Mouse (Mus musculus) forebrain, embryonic 15.5 days (tissue): ENCODE measurements around the gene Kif26b. TPM values are rescaled to one million over a fixed set of nuclear protein-coding genes. Genes with fewer than 3 reads are reported as not detected.

Source experiments
- ATAC-seq: fragments of 200-750 bp; cut with Nextera tagmentation; replicated peaks from 2 replicates; pipeline ENCODE4 v1.8.0; 2017; ENCODE audit warnings: mild to moderate bottlenecking, moderate TSS enrichment, moderate library complexity
- H3K27ac ChIP-seq: fragments of 300-500 bp; sonication (generic); replicated peaks from 2 replicates; pipeline ENCODE4 v1.5.1; 2015; ENCODE audit warnings: mild to moderate bottlenecking, inconsistent platforms
- H3K27me3 ChIP-seq: fragments of 300-500 bp; sonication (generic); 2 replicates; pipeline ENCODE4 v1.6.1; 2015; ENCODE audit warnings: inconsistent platforms
- H3K36me3 ChIP-seq: fragments of 300-500 bp; sonication (generic); 2 replicates; pipeline ENCODE4 v1.6.1; 2015; ENCODE audit warnings: mild to moderate bottlenecking, inconsistent platforms
- H3K4me1 ChIP-seq: fragments of 300-500 bp; sonication (generic); 2 replicates; pipeline ENCODE4 v1.6.1; 2015; ENCODE audit warnings: inconsistent platforms
- H3K4me2 ChIP-seq: fragments of 300-500 bp; sonication (generic); replicated peaks from 2 replicates; pipeline ENCODE4 v1.6.1; 2015; ENCODE audit warnings: mild to moderate bottlenecking, inconsistent platforms
- H3K4me3 ChIP-seq: fragments of 300-500 bp; sonication (generic); 2 replicates; pipeline ENCODE4 v1.5.1; 2015; ENCODE audit warnings: mild to moderate bottlenecking, inconsistent platforms
- H3K9ac ChIP-seq: fragments of 300-500 bp; sonication (generic); replicated peaks from 2 replicates; pipeline ENCODE4 v1.6.1; 2015; ENCODE audit warnings: mild to moderate bottlenecking, inconsistent platforms
- H3K9me3 ChIP-seq: fragments of 300-500 bp; sonication (generic); 2 replicates; pipeline ENCODE4 v1.6.1; 2016; ENCODE audit warnings: inconsistent platforms
- WGBS: fragments of 180-500 bp; shearing (Covaris S2); methylation state at CpG from one replicate; pipeline ENCODE4 v1.1.7; 2015; ENCODE audit warnings: mixed read lengths; 5-methylcytosine and 5-hydroxymethylcytosine counted together
- polyA plus RNA-seq: library from polyadenylated mRNA; unstranded; fragments of >200 nt; fragmentation: Nextera tagmentation; extraction: Ambion mirVana; gene quantifications from 2 replicates; pipeline ENCODE4 v1.2.1, GENCODE M21; 2015

The Kif26b gene
- polyA plus RNA-seq, 1 experiment from 2014 or later: 4.3 TPM

DNA sequence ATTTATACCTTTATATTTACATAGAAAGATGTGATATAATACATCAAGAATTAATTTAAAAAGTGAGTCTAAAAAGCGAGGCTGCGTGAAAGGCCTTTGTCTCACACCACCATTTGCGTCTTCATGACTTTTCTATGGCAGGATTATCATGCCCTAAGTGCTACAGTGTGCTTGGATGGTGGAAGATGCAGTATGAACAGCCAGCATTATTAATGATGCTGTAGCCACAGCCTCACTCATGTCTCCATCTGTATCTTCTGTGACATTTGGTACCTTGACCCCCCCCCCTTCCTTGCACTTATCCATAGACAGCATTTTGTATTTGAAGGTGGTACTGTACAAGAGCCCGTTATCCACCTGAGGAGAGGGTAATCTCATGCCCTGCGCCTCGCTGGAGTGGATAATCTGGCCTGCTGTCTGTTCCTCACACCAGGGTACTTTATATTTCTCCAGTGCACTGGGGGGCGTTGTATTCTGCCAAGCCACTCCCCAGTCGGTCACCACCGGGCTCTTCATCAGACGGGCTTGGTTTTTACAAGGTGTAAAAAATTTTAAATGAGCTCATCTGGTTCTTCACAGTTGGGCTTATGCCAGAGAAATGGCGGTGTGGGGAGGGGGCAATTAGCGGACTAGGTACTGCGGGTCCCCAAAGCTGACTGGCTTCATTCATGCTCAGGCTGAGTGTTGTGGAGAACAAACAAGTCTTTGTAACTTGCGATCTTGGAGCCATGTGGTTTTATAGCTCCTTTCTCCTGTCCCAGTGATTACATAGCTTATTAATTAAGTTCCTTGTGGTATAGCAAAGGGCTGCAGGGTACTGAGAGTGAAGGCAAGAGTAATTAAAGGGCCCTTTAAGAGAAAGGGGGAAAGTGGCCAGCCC is 291.9 kb downstream of the Kif26b start:
- no peak overlapping the region for H3K9ac ChIP-seq
- peak; percentile 92 for ATAC-seq
- no peak overlapping the region for H3K4me3 ChIP-seq
- WGBS: 20% methylated on average over 14 of the region's 14 CpGs
- peak overlapping the region; percentile 45 for H3K27ac ChIP-seq
- H3K9me3 ChIP-seq: no peaks in the 10 kb centered on the region
- peaks cover 13% of the 10 kb centered on the region for H3K4me1 ChIP-seq
- no peak overlapping the region for H3K4me2 ChIP-seq
- no peaks in the 10 kb centered on the region for H3K27me3 ChIP-seq
- H3K36me3 ChIP-seq: no peaks in the 10 kb centered on the region

DNA sequence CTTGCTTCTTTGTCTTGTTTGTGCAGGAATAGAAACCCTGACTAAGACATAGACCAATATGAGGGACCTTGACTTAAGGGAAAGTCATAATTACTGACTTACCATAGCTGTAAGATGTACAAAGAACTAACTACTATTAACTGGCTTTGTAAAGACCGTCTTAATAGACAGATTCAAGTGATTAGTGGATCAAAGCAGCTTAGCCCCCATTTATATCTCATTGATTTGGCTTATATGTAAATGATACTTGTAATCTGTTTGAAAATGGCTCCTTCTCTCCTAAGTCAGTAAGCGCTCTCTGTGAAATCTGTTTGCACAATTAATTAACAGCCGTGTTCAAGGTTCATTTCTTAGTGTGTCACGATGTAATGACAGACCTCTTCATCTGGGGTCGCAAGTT is 295.9 kb downstream of the Kif26b start:
- Histone ChIP-seq H3K27ac (no peak overlapping the region), H3K4me2 (no peak overlapping the region), H3K4me3 (no peak overlapping the region), H3K27me3 (no peaks in the 10 kb centered on the region), H3K9me3 (no peaks in the 10 kb centered on the region), H3K4me1 (peaks cover 22% of the 10 kb centered on the region), H3K36me3 (no peaks in the 10 kb centered on the region), H3K9ac (no peak overlapping the region)
- WGBS: 30% methylated on average over 5 of the region's 5 CpGs
- ATAC-seq: no peak

DNA sequence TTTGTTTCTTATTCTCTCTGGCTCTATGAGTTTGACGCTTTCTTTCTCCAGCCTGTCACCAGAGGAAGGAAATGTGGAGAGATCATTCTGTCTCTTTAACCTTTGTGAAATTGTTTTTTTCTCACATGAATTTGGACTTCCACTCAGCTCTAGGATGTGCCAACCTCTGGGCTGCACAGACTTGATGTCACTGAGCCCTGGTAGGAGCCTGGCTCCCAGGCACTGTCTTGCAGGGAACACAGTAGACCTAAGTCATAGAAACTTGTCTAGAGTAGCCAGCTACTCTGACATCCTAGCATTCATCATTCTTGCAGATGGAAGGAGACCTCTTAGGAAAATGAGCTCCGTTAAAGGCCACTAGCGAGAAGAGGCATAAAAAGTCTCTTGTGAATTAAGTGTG is 298.3 kb downstream of the Kif26b start:
- H3K36me3 ChIP-seq: no peaks in the 10 kb centered on the region
- H3K4me2 ChIP-seq: no peak overlapping the region
- WGBS: 84% methylated on average over 3 of the region's 3 CpGs
- no peak overlapping the region for H3K4me3 ChIP-seq
- no peaks in the 10 kb centered on the region for H3K27me3 ChIP-seq
- H3K9ac ChIP-seq: no peak overlapping the region
- no peak overlapping the region for H3K27ac ChIP-seq
- no peak for ATAC-seq
- H3K4me1 ChIP-seq: peaks cover 9% of the 10 kb centered on the region
- H3K9me3 ChIP-seq: no peaks in the 10 kb centered on the region

DNA sequence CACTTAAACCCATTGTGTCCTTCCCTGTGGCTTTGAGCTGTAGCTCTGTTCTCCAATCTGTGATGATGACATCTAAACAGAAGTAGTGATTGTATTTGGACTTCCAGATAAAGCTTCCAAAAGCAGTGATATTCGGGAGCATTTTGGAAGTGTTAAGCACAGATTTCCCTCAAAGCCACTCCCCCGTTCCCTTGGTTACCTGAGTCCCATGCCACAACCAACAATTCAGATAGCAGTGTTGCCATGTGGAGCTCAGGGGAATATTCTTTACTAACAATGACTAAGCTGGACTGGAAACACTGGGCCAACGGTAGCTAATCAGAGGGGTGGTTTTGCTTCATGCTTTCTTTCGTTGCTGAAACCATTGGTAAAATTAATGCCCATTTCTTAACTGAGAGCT is 300.5 kb downstream of the Kif26b start:
- Histone ChIP-seq H3K36me3 (no peaks in the 10 kb centered on the region), H3K9me3 (no peaks in the 10 kb centered on the region), H3K4me3 (no peak overlapping the region), H3K4me1 (peaks cover 9% of the 10 kb centered on the region), H3K27me3 (no peaks in the 10 kb centered on the region), H3K9ac (no peak overlapping the region), H3K27ac (no peak overlapping the region), H3K4me2 (no peak overlapping the region)
- 0 out of 2 replicates have a peak, but pooled peaks have one; percentile 21 for ATAC-seq
- 51% methylated on average over 4 of the region's 4 CpGs for WGBS

DNA sequence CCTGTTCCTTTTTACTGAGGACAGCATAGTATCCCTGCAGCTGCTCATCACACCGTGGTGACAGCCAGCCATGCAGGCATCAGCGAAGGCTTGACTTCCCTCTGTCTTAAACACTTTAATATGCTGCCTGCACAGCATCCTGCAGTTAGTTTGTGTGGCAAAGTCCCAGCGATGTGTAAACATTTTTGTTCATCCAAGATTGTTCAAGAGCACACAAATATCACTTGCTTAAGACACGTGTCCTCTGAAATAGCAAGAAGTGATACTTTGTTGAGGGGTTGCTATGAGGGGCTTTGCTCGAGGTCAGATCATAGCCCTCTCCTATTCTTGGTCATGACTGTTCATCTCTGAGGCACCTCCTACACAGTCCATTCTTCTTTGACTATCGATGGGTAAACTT is 303.6 kb downstream of the Kif26b start:
- Histone ChIP-seq H3K4me1 (peaks cover 11% of the 10 kb centered on the region), H3K27ac (no peak overlapping the region), H3K9ac (no peak overlapping the region), H3K27me3 (no peaks in the 10 kb centered on the region), H3K36me3 (no peaks in the 10 kb centered on the region), H3K9me3 (no peaks in the 10 kb centered on the region), H3K4me3 (no peak overlapping the region), H3K4me2 (no peak overlapping the region)
- ATAC-seq: no peak
- 79% methylated on average over 6 of the region's 6 CpGs for WGBS

DNA sequence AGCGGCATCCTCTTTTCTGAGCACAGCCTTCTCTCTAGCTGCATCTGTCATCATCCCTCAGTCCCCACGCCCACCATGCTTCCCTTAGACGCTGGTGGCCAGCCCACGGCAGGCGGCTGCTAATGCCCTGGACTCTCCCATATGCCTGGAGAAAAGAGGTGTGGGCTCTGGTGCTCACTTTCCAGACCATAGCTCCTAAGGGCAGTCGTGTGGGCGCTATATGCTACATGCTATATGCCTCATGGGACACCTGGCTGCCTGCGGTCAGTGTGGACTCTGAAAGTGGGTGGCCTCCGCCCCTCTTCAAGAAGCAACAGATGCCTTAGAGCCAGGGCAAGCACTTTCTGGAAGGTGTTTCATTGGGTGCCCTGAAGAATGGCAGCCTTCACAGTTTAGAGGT is 306.9 kb downstream of the Kif26b start:
- no peaks in the 10 kb centered on the region for H3K9me3 ChIP-seq
- ATAC-seq: no peak
- WGBS: 81% methylated on average over 9 of the region's 9 CpGs
- H3K27me3 ChIP-seq: no peaks in the 10 kb centered on the region
- H3K4me2 ChIP-seq: no peak overlapping the region
- H3K4me1 ChIP-seq: peaks cover 10% of the 10 kb centered on the region
- H3K4me3 ChIP-seq: no peak overlapping the region
- H3K27ac ChIP-seq: no peak overlapping the region
- no peak overlapping the region for H3K9ac ChIP-seq
- no peaks in the 10 kb centered on the region for H3K36me3 ChIP-seq

DNA sequence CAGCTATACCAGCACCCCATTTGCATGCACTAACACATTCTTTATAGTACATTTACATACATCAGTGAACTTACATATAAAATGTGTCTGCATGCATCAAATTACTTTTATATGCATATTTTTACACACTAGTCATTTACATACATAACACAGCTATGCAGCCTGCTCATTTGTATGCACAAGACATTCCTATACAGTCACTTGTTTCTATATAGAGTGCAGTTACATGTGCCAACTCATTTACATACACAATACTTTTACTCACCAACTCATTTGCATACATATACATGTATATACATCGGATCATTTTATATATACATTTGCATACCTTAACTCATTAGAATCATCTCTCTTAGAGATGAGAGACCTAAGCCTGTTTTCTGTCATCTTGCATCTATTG is 308.1 kb downstream of the Kif26b start:
- Histone ChIP-seq H3K4me1 (peaks cover 10% of the 10 kb centered on the region), H3K36me3 (no peaks in the 10 kb centered on the region), H3K4me2 (no peak overlapping the region), H3K27ac (no peak overlapping the region), H3K4me3 (no peak overlapping the region), H3K9ac (no peak overlapping the region), H3K27me3 (no peaks in the 10 kb centered on the region), H3K9me3 (no peaks in the 10 kb centered on the region)
- 41% methylated on average over 1 of the region's 1 CpGs for WGBS
- no peak for ATAC-seq

DNA sequence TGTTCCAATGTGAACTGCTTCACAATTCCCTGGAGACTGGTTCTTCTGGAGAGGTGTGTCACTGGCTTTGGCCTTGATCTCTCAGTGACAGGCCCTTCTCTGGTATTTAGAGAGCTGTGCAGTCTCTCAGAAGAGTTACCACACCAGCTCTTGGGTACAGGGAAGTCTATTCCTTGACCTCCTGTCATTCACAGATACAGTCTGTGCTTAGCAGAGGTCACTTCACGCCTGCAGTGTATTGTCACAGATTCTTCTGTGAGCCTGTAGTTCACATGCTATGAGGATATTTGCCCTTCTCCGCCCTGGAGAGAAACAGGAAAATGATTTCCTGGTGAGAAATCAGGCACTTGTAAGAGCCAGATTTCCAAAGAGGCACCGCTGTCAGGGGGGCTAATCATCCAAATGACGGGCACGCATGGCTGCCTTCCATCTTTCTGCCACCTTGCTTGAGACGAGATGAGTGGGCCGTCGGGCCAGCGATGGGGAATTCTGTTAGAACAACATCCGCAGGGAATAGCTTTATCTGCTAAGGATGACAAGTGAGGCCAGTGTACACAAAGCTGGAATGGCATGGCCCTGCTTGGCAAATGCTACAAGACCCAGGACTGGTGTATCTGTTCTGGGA is 309.9 kb downstream of the Kif26b start:
- WGBS: 54% methylated on average over 10 of the region's 10 CpGs
- Histone ChIP-seq H3K36me3 (no peaks in the 10 kb centered on the region), H3K27me3 (no peaks in the 10 kb centered on the region), H3K4me3 (no peak overlapping the region), H3K4me1 (peaks cover 10% of the 10 kb centered on the region), H3K4me2 (no peak overlapping the region), H3K27ac (no peak overlapping the region), H3K9me3 (no peaks in the 10 kb centered on the region), H3K9ac (no peak overlapping the region)
- ATAC-seq: no peak

DNA sequence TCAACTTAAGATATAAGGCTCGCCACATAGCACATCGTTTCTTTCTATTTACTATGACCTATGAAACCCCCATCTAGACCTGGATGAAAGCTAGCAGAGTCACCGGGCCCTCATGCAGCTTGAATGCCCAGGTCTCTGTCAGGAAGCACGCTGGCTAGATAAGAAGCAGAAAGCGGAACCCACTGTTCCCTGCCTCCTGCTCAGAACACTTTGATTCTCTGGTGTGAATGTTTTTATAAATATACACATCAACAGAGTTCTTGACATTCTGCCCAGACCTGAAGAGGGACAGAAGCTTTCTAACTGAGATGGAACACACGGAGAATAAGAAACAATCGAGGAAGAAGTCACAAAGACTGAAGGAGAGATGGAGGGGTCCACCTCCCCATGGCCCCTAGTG is 311.4 kb downstream of the Kif26b start:
- Histone ChIP-seq H3K9me3 (no peaks in the 10 kb centered on the region), H3K4me2 (no peak overlapping the region), H3K36me3 (no peaks in the 10 kb centered on the region), H3K27ac (no peak overlapping the region), H3K9ac (no peak overlapping the region), H3K4me1 (peaks cover 10% of the 10 kb centered on the region), H3K27me3 (no peaks in the 10 kb centered on the region), H3K4me3 (no peak overlapping the region)
- ATAC-seq: no peak
- 83% methylated on average over 7 of the region's 7 CpGs for WGBS

DNA sequence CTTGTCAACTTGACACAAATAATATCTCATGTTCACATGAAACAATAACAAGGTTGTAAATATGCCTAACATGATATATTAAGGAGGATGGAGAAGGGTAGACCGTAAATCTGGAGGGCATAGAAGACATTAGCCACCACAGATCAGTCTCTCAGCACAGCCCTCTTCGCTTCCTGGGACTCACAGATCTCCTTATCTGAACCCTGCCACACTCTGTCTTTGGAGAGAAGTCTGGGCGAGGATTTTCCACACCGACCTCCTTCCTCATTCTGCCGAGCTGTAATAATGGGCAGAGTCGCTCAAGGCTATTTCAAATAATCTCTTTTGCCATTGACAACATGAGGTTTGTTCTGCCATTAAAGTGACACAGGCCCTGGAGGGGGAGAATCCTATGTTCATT is 315.9 kb downstream of the Kif26b start:
- Histone ChIP-seq H3K27ac (no peak overlapping the region), H3K27me3 (no peaks in the 10 kb centered on the region), H3K4me2 (no peak overlapping the region), H3K4me3 (no peak overlapping the region), H3K36me3 (no peaks in the 10 kb centered on the region), H3K9me3 (no peaks in the 10 kb centered on the region), H3K4me1 (peaks cover 17% of the 10 kb centered on the region), H3K9ac (no peak overlapping the region)
- ATAC-seq: no peak
- 90% methylated on average over 6 of the region's 6 CpGs for WGBS

DNA sequence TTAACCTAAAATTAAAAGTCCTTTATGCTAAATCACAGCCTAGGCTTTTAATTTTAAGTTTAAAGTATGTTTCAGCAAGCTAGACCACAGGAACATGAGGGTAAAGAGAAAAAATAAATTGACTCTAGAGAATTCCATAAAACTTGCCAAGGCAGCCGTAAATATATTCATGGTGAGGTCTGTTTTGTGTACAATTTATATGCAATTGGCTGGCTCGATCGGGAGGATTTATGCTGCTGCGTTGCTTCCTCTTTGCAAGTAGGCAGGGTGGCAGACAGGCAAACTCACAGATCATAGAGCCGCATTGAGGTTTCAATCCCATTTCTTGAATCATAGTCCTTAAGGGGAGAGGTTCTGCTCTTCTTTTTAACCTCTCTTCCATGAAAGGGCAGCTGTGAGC is 318.6 kb downstream of the Kif26b start:
- ATAC-seq: 0 out of 2 replicates have a peak, but pooled peaks have one; percentile 36
- Histone ChIP-seq H3K9me3 (no peaks in the 10 kb centered on the region), H3K36me3 (no peaks in the 10 kb centered on the region), H3K4me3 (no peak overlapping the region), H3K27me3 (no peaks in the 10 kb centered on the region), H3K4me2 (no peak overlapping the region), H3K9ac (no peak overlapping the region), H3K27ac (no peak overlapping the region), H3K4me1 (peaks cover 17% of the 10 kb centered on the region)
- 54% methylated on average over 5 of the region's 5 CpGs for WGBS

DNA sequence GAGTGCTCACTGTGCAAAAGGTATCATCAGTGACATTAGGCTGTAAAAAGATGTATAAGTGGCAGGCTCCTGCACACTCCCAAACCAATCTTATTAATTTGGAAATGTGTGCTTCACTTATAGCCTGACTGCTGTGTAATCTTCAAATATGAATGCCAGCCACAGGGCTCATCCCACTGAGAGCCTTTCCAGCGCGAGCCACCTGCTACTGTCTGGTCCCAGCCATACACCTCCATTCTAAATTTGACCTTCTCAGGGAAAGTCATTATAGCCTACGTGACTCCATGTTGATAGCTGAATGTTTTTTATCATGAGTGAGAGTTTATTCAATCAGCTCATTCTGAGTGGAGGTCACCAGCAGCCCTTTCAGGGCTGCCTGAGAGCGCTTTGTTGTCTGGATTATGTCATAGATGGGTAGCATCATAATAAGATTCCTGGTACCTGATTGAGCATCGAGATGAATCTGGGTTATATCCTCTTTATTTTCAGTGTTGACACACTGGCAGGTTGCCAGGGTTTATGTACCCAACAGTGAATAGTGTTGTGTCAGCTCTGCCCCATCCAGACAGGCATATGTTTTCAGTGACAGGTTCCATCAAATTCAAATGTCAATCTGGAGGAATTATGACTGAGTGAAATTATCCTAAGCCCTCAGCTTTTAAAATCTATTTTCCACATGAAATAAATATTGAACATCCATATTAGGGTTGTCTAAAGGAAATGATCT is 319.6 kb downstream of the Kif26b start:
- no peaks in the 10 kb centered on the region for H3K36me3 ChIP-seq
- ATAC-seq: peak; percentile 54; the same call in 1 of the 2 replicates
- H3K4me3 ChIP-seq: no peak overlapping the region
- no peak overlapping the region for H3K27ac ChIP-seq
- peaks cover 17% of the 10 kb centered on the region for H3K4me1 ChIP-seq
- WGBS: 71% methylated on average over 5 of the region's 5 CpGs
- no peaks in the 10 kb centered on the region for H3K27me3 ChIP-seq
- no peaks in the 10 kb centered on the region for H3K9me3 ChIP-seq
- H3K9ac ChIP-seq: no peak overlapping the region
- no peak overlapping the region for H3K4me2 ChIP-seq
